Mouse (Mus musculus): ENCODE results near the gene Rnf225.
A peak's percentile ranks its signal among the peaks of the same experiment; 100 is the strongest.
"Not testable (repeated sequence)": the region's sequence is repeated elsewhere in the genome, so short reads cannot be mapped to it uniquely, and the experiment has no call there.

Rnf225 gene

GRCm38 (mm10) chr7:12927191-12927680 lies at the start of gene Rnf225:
TSS of gene Rnf225 (plus strand) at chr7:12927416.
- no peak for DNase-seq (ENCODE audit: inconsistent ontology term)

GRCm38 (mm10) chr7:12880036-12880435 lies 47.2 kb upstream of the Rnf225 start:
- no peak for DNase-seq (ENCODE audit: inconsistent ontology term)

- DNase-seq (ENCODE audit: inconsistent ontology term), result not testable (repeated sequence)
Measured at GRCm38 (mm10) chr7:12880497-12880896, 46.7 kb upstream of the Rnf225 start.

- peak; percentile 92 for DNase-seq (ENCODE audit: inconsistent ontology term)
Measured at GRCm38 (mm10) chr7:12880911-12881660, 46.1 kb upstream of the Rnf225 start, which contains the start of gene Zfp128. TSS of gene Zfp128 (plus strand) at chr7:12881177.

- no peak for DNase-seq (ENCODE audit: inconsistent ontology term)
Measured at GRCm38 (mm10) chr7:12886563-12887266, 40.5 kb upstream of the Rnf225 start.

GRCm38 (mm10) chr7:12887585-12887984 lies 39.6 kb upstream of the Rnf225 start:
- DNase-seq (ENCODE audit: inconsistent ontology term), result no peak

- no peak for DNase-seq (ENCODE audit: inconsistent ontology term)
Measured at GRCm38 (mm10) chr7:12890928-12891327, 36.3 kb upstream of the Rnf225 start.

- no peak for DNase-seq (ENCODE audit: inconsistent ontology term)
Measured at GRCm38 (mm10) chr7:12891334-12891733, 35.9 kb upstream of the Rnf225 start.

- DNase-seq (ENCODE audit: inconsistent ontology term), result peak; percentile 93
Measured at GRCm38 (mm10) chr7:12897655-12898410, 29.4 kb upstream of the Rnf225 start, which contains the start of gene Zscan22. TSS of gene Zscan22 (plus strand) at chr7:12897815.

GRCm38 (mm10) chr7:12901517-12901916 lies 25.7 kb upstream of the Rnf225 start:
- no peak for DNase-seq (ENCODE audit: inconsistent ontology term)

- DNase-seq (ENCODE audit: inconsistent ontology term), result no peak
Measured at GRCm38 (mm10) chr7:12903623-12904022, 23.6 kb upstream of the Rnf225 start.

- peak; percentile 50 for DNase-seq (ENCODE audit: inconsistent ontology term)
Measured at GRCm38 (mm10) chr7:12905146-12905545, 22.1 kb upstream of the Rnf225 start.

GRCm38 (mm10) chr7:12909498-12909962 lies 17.7 kb upstream of the Rnf225 start:
- DNase-seq (ENCODE audit: inconsistent ontology term), result peak; percentile 34

GRCm38 (mm10) chr7:12910181-12910668 lies 17.0 kb upstream of the Rnf225 start:
- DNase-seq (ENCODE audit: inconsistent ontology term), result peak; percentile 64

- no peak for DNase-seq (ENCODE audit: inconsistent ontology term)
Measured at GRCm38 (mm10) chr7:12913556-12913955, 13.7 kb upstream of the Rnf225 start.

GRCm38 (mm10) chr7:12920495-12920894 lies 6.7 kb upstream of the Rnf225 start:
- not testable (repeated sequence) for DNase-seq (ENCODE audit: inconsistent ontology term)

- DNase-seq (ENCODE audit: inconsistent ontology term), result no peak
Measured at GRCm38 (mm10) chr7:12921318-12921704, 5.9 kb upstream of the Rnf225 start.

GRCm38 (mm10) chr7:12921705-12922465 lies 5.3 kb upstream of the Rnf225 start, which contains the start of gene Rps5:
TSS of gene Rps5 (plus strand) at chr7:12922290.
- peak; percentile 97 for DNase-seq (ENCODE audit: inconsistent ontology term)

GRCm38 (mm10) chr7:12922729-12923128 lies 4.5 kb upstream of the Rnf225 start:
- DNase-seq (ENCODE audit: inconsistent ontology term), result peak; percentile 5

- no peak for DNase-seq (ENCODE audit: inconsistent ontology term)
Measured at GRCm38 (mm10) chr7:12926316-12926715, 900 bp upstream of the Rnf225 start.
